Mouse (Mus musculus): ENCODE data around the gene Sh3bp5.

DNA sequence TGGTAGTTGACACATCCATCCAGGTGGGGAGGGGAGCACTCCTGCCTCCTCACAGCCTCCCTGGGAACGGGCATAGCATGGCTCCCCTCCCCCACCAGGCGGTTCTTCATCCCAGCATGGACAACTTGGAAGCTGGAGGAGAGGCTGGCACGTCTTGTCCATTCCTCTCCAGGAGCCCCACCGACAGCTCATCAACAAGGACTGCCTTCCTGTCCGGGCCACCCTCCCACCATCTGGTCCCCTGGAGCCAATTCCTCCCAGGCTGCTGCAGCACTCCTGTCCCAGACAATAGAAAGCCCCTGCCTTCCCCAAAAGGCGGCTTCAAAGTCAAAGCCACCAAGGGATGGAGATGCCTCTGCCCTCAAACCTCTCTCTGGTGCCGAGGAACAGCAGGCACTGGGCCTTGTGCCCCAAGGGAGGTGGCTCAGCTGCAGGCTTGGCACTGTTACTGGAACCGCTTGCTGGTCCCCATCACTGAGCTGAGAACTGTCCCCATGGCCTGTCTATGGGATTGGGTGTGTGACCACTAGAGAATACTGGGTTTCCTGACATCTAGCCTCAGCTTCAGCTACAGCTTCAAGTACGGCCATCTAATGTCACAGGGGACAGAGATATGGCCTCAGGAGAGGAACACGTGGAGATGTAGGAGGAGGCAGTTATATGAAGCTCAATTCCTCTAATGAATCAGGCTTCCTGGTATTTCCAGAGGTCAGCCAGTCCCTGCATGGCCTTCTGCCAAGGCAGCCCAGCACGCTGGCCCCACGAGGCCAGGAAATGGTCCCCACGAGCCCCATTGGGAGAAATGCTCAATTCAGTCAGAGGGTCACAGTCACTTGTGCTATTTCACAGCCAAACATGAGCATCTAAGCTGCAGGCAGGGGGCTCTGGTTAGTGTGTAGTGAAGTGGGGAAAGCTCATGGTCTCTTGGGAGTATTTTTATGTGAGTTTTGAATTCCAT lies 51.2 kb downstream of the Sh3bp5 start:
- TF ChIP-seq POLR2A (IDR thresholded peaks at IDR 0.05; ENCODE audit: insufficient read depth, low read depth, low read length) (no peak), CTCF (IDR thresholded peaks at IDR 0.05) (peak; percentile 18; the same call in 1 of the 2 replicates)

All from heart, adult 2 months (tissue).